Mouse (Mus musculus) liver, postnatal 0 days (tissue): ENCODE results near the gene Luzp1. TPM values are rescaled to one million over a fixed set of nuclear protein-coding genes. Genes with fewer than 3 reads are reported as not detected.

Experiments used
- ATAC-seq: fragments of 200-750 bp; cut with Nextera tagmentation; 2 replicates; pipeline ENCODE4 v1.8.0; 2017; ENCODE audit warnings: mild to moderate bottlenecking, moderate library complexity
- DNase-seq: peaks from one replicate; pipeline ENCODE4 v3.0.0-alpha.2; 2016
- H3K27ac ChIP-seq: fragments of 300-500 bp; sonication (generic); 2 replicates; pipeline ENCODE4 v1.5.1; 2014; ENCODE audit warnings: antibody characterized with exemption, moderate library complexity, mild to moderate bottlenecking, low read depth
- H3K27me3 ChIP-seq: fragments of 300-500 bp; sonication (generic); 2 replicates; pipeline ENCODE4 v1.6.1; 2014; ENCODE audit warnings: low read length, control low read depth, mixed read lengths; ENCODE audit not compliant: insufficient read depth
- H3K36me3 ChIP-seq: fragments of 300-500 bp; sonication (generic); replicated peaks from 2 replicates; pipeline ENCODE4 v1.6.1; 2014; ENCODE audit warnings: mild to moderate bottlenecking, control low read depth, low read length, moderate library complexity, mixed read lengths; ENCODE audit not compliant: insufficient read depth
- H3K4me1 ChIP-seq: fragments of 300-500 bp; sonication (generic); 2 replicates; pipeline ENCODE4 v1.6.1; 2014; ENCODE audit warnings: antibody characterized with exemption, mild to moderate bottlenecking, control low read depth; ENCODE audit not compliant: insufficient read depth
- H3K4me2 ChIP-seq: fragments of 300-500 bp; sonication (generic); 2 replicates; pipeline ENCODE4 v1.6.1; 2014; ENCODE audit warnings: low read depth, mild to moderate bottlenecking, low read length, moderate library complexity, mixed read lengths
- H3K4me3 ChIP-seq: fragments of 300-500 bp; sonication (generic); 2 replicates; pipeline ENCODE4 v1.5.1; 2014; ENCODE audit warnings: low read depth, low read length
- H3K9ac ChIP-seq: fragments of 300-500 bp; sonication (generic); replicated peaks from 2 replicates; pipeline ENCODE4 v1.6.1; 2014; ENCODE audit warnings: mild to moderate bottlenecking, moderate library complexity
- H3K9me3 ChIP-seq: fragments of 300-500 bp; sonication (generic); 2 replicates; pipeline ENCODE4 v1.6.1; 2016; ENCODE audit warnings: mild to moderate bottlenecking, control low read depth, low read length, mixed read lengths
- CTCF ChIP-seq: sonication (generic); IDR thresholded peaks from 2 replicates; pipeline ENCODE4 v1.5.1; 2016; ENCODE audit warnings: antibody characterized with exemption, low read depth
- EP300 ChIP-seq: IDR thresholded peaks from 2 replicates; pipeline ENCODE4 v1.6.1; 2016; ENCODE audit warnings: antibody characterized with exemption, low read depth, mild to moderate bottlenecking
- WGBS: fragments of 180-500 bp; shearing (Covaris S2); extraction: QIAGEN DNeasy Blood & Tissue Kit; methylation state at CpG from one replicate; pipeline ENCODE4 v1.1.7; 2014; ENCODE audit not compliant: insufficient replicate concordance; 5-methylcytosine and 5-hydroxymethylcytosine counted together
- polyA plus RNA-seq: library from polyadenylated mRNA; unstranded; fragments of >200 nt; fragmentation: Nextera tagmentation; extraction: Ambion mirVana; gene quantifications from 2 replicates; pipeline ENCODE4 v1.2.1, GENCODE M21; 2015

The Luzp1 gene
- polyA plus RNA-seq, 1 experiment from 2014 or later = 18.1 TPM

DNA sequence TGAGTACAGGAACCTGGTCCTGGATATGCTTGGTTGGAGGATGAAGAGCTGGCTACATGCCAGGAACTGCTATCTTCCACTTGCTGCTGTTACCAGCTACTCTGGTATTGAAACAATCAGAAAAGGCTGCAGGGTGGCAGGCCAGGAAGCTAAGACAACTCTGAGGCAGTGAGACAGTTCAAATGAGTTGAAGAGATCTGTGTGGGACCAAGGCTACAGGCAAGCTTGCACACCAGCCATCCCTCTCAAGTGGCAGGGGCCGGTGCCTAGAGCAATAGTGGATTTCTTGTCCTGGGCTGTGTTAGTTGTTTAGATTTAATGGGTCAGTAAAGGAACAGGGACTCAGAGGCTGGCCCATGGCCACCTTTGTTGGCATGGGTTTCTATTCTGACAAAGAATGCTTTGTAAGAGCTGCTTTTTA, 78.8 kb downstream of the Luzp1 start:
- H3K27ac ChIP-seq = no peak overlapping the region
- H3K4me3 ChIP-seq = no peak overlapping the region
- WGBS = 89% methylated on average over 1 of the region's 1 CpGs
- ATAC-seq (no peak), DNase-seq (peak; percentile 21)
- no peaks in the 10 kb centered on the region for H3K9me3 ChIP-seq
- TF ChIP-seq EP300 (no peak), CTCF (no peak)
- H3K9ac ChIP-seq = no peak overlapping the region
- H3K4me1 ChIP-seq = no peaks in the 10 kb centered on the region
- no peaks in the 10 kb centered on the region for H3K27me3 ChIP-seq
- H3K4me2 ChIP-seq = no peak overlapping the region
- H3K36me3 ChIP-seq = peaks cover 43% of the 10 kb centered on the region

DNA sequence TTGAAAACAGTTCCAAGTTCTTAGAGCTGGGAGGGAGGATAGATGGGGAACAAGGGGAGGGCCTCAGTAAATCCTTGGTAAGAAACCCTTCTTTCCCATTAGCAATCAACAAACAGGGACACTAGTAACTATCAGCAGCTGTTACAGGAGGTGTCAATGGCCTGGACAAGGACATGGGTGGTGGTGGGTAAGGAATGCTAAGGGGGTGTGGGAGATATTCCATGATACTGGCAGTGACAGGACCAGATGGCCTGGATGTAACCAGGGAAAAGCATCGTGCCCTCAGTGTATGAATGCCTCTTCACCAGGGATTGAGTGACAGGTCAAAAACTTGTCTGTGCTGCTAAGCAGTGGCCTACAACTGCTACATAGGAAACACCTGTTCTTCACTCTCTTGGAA, 83.5 kb downstream of the Luzp1 start:
- no peak overlapping the region for H3K4me2 ChIP-seq
- H3K9me3 ChIP-seq = no peaks in the 10 kb centered on the region
- H3K27me3 ChIP-seq = no peaks in the 10 kb centered on the region
- 61% methylated on average over 1 of the region's 1 CpGs for WGBS
- no peak overlapping the region for H3K4me3 ChIP-seq
- no peak overlapping the region for H3K27ac ChIP-seq
- no peaks in the 10 kb centered on the region for H3K4me1 ChIP-seq
- H3K9ac ChIP-seq = no peak overlapping the region
- DNase-seq (no peak), ATAC-seq (no peak)
- TF ChIP-seq EP300 (no peak), CTCF (no peak)
- peaks cover 75% of the 10 kb centered on the region for H3K36me3 ChIP-seq

DNA sequence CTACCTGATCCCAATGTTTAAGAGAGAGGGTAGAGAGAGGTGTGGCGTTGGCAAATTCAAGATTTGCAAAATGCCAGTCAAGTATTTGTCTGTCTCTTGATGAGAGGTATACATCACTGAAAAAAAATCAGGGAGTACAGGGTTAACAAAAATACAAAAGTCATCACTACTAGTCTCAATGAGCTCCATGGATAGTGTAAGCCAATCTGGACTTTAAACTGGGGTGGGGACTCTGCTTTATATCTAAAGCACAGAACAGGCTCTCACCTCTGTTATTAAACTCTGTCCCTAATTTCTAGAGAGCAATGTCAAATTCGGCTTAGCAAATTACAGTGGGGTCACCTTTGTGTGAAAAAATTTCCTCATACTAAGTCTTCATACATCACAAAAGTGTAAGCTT, 88.1 kb downstream of the Luzp1 start:
- no peaks in the 10 kb centered on the region for H3K27me3 ChIP-seq
- no peaks in the 10 kb centered on the region for H3K4me1 ChIP-seq
- 84% methylated on average over 2 of the region's 2 CpGs for WGBS
- H3K9ac ChIP-seq = no peak overlapping the region
- no peak for ATAC-seq
- peaks cover 68% of the 10 kb centered on the region for H3K36me3 ChIP-seq
- DNase-seq = no peak
- no peak overlapping the region for H3K4me2 ChIP-seq
- H3K27ac ChIP-seq = no peak overlapping the region
- no peak overlapping the region for H3K4me3 ChIP-seq
- no peaks in the 10 kb centered on the region for H3K9me3 ChIP-seq
- TF ChIP-seq EP300 (no peak), CTCF (no peak)

DNA sequence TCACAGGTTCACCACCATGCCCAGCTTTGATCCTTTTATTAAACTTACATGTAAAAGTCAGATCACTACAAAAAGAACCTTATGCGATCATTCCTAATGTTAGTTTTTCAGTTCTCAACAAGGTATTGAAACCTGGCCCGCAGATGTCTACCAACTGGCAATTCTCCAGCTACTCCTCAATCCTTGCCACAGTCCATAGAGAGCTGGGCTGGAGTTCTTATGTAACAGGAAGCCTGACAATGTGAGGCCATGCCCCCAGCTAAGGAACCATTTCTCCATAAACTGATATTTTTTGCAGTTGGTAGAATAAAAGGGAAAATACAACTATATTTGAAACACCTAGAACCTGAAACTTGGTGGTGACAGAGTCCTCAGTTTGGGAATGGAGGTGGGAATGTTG, 90.1 kb downstream of the Luzp1 start:
- Histone ChIP-seq H3K9me3 (no peaks in the 10 kb centered on the region), H3K27me3 (no peaks in the 10 kb centered on the region), H3K9ac (no peak overlapping the region), H3K4me1 (no peaks in the 10 kb centered on the region), H3K27ac (no peak overlapping the region), H3K4me3 (no peak overlapping the region), H3K36me3 (peaks cover 57% of the 10 kb centered on the region), H3K4me2 (no peak overlapping the region)
- no peak for TF ChIP-seq EP300
- no peak for ATAC-seq
- WGBS = 83% methylated on average over 2 of the region's 2 CpGs
- DNase-seq = no peak

DNA sequence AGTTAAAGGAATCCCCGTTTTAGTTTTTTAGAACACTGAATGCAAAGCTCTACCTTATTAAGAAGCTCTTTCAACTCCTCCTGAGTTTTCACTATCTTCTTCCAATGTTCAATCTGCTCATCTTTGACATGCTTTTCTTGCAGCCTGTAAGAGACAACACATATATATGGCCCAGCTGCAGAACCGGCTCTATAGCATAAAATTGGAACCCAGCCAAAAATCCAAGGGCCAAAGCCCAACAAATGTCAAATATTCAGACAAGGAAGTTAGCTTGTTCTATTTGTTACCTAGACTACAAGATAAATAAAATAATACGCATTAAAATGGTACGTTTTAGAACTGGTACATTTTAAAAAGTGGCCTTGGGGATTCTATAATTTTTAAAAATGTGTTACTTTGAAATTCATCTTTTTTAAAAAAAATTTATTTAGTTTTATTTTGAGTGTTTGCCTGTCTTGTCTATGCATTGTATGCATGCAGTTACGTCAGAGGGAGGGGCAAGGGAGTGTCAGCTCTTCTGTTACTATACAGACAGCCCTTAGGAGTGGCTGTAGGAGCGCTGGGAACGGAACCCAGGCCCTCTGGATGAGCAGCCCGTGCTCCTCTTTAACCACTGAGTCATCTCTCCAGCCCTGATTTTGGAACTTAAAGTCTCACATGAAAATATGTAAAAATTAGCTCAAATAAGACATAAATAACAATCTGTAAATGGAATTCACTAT, 90.9 kb downstream of the Luzp1 start:
- no peak overlapping the region for H3K4me3 ChIP-seq
- 84% methylated on average over 8 of the region's 8 CpGs for WGBS
- ATAC-seq = no peak
- H3K27me3 ChIP-seq = no peaks in the 10 kb centered on the region
- DNase-seq = no peak
- H3K9ac ChIP-seq = no peak overlapping the region
- H3K9me3 ChIP-seq = no peaks in the 10 kb centered on the region
- no peak for TF ChIP-seq CTCF
- no peak for TF ChIP-seq EP300
- no peaks in the 10 kb centered on the region for H3K4me1 ChIP-seq
- H3K27ac ChIP-seq = no peak overlapping the region
- no peak overlapping the region for H3K4me2 ChIP-seq
- H3K36me3 ChIP-seq = peaks cover 52% of the 10 kb centered on the region

DNA sequence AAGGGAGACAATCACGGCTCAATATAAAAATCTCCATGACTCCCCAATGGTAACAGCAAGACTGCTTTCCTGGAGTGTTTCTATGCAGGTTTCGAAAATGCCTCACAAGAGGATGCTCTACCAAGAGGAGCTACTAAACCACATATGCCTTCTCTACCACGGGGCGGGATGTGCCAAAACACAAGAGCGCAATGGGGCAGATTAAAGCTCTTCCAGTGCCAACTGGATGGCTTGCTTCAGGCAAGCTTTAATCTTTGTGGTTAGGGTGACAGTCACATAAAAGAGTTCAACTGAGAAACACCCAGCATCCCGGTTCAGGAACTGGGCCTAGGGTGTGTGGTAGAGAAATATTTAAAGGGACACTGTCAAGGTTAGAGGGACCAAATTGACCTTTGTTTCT, 93.2 kb downstream of the Luzp1 start:
- Histone ChIP-seq H3K27ac (no peak overlapping the region), H3K9ac (no peak overlapping the region), H3K36me3 (peaks cover 46% of the 10 kb centered on the region), H3K4me3 (no peak overlapping the region), H3K4me1 (no peaks in the 10 kb centered on the region), H3K9me3 (no peaks in the 10 kb centered on the region), H3K4me2 (no peak overlapping the region), H3K27me3 (no peaks in the 10 kb centered on the region)
- no peak for ATAC-seq
- 82% methylated on average over 6 of the region's 6 CpGs for WGBS
- no peak for DNase-seq
- TF ChIP-seq EP300 (no peak), CTCF (no peak)

DNA sequence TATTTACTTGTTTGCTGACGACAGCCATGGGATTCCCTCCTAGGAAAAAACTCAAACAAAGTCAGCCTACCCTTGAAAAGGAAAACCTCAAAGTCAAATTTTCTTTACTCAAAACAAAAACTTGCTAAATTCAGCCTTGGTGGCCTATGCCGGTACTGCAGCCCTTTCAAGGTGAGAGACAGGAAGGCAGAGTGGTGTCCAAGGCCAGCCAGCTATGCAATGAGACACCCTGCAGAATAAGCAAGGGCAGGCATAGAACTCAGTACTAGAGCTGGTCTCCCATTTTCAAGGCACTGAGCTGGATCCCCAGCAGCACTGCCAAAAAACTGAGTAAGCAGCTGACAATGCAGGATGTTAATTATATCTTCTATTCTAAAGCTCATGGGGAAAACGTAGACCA, 99.1 kb downstream of the Luzp1 start:
- no peak for ATAC-seq
- no peak overlapping the region for H3K27ac ChIP-seq
- H3K27me3 ChIP-seq = no peaks in the 10 kb centered on the region
- TF ChIP-seq EP300 (no peak), CTCF (peak; percentile 19; the same call in 1 of the 2 replicates)
- no peak overlapping the region for H3K4me2 ChIP-seq
- H3K36me3 ChIP-seq = peaks cover 41% of the 10 kb centered on the region
- H3K9ac ChIP-seq = no peak overlapping the region
- no peaks in the 10 kb centered on the region for H3K9me3 ChIP-seq
- no peak overlapping the region for H3K4me3 ChIP-seq
- WGBS = 77% methylated on average over 3 of the region's 3 CpGs
- peak; percentile 17 for DNase-seq
- no peaks in the 10 kb centered on the region for H3K4me1 ChIP-seq
